Mouse (Mus musculus): ENCODE measurements around the gene Vps8. TPM values are rescaled to one million over a fixed set of nuclear protein-coding genes. Genes with fewer than 3 reads are reported as not detected.
"Not testable (repeated sequence)": the region's sequence is repeated elsewhere in the genome, so short reads cannot be mapped to it uniquely, and the experiment has no call there.

Vps8 gene
- polyA plus RNA-seq, 1 experiment from 2014 or later = 33.1 TPM

GRCm38 (mm10) chr16:21653151-21653550 lies 230.2 kb downstream of the Vps8 start:
- H3K9me3 ChIP-seq (ENCODE audit: control insufficient read depth, low read length) = no peaks in the 10 kb centered on the region
- no peak overlapping the region for H3K27ac ChIP-seq (ENCODE audit: low read depth, low read length)
- no peak overlapping the region for H3K4me3 ChIP-seq (ENCODE audit: low read length)
- H3K4me2 ChIP-seq (ENCODE audit: low read length) = no peak overlapping the region
- H3K27me3 ChIP-seq (replicated peaks; ENCODE audit: control insufficient read depth, insufficient read depth, low read length) = no peaks in the 10 kb centered on the region
- 77% methylated on average over 15 of the region's 15 CpGs for WGBS
- no peak for ATAC-seq
- H3K36me3 ChIP-seq (ENCODE audit: control insufficient read depth, insufficient read depth, low read length) = peaks cover 10% of the 10 kb centered on the region
- H3K9ac ChIP-seq (ENCODE audit: low read depth, low read length) = no peak overlapping the region
- peaks cover 8% of the 10 kb centered on the region; the same call in 1 of the 2 replicates for H3K4me1 ChIP-seq (ENCODE audit: control insufficient read depth, insufficient read depth, low read depth, low read length)

DNA sequence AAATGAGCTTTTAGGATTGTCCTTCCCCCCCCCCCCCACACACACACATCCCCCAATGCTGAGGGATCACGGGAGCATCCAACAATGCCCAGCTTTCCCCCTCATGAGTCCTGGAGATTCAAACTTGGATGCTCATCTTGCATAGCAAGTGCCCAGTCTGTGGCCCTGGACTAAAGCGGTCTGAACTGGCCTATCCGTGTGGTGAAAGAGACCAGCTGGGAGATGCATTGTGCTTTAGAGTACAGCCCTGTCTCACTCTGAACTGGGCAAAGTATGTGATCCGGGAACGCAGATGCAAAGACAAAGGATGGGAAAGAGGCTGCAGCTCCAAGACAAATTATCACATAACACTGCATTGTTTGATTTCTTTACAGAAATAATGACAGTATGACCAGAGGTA lies 231.5 kb downstream of the Vps8 start:
- Histone ChIP-seq H3K4me3 (ENCODE audit: low read length) (no peak overlapping the region), H3K9ac (ENCODE audit: low read depth, low read length) (no peak overlapping the region), H3K4me1 (ENCODE audit: control insufficient read depth, insufficient read depth, low read depth, low read length) (peaks cover 8% of the 10 kb centered on the region; the same call in 1 of the 2 replicates), H3K4me2 (ENCODE audit: low read length) (no peak overlapping the region), H3K27ac (ENCODE audit: low read depth, low read length) (0 out of 2 replicates have a peak overlapping the region, but pooled peaks have one; percentile 16), H3K27me3 (replicated peaks; ENCODE audit: control insufficient read depth, insufficient read depth, low read length) (no peaks in the 10 kb centered on the region), H3K9me3 (ENCODE audit: control insufficient read depth, low read length) (no peaks in the 10 kb centered on the region), H3K36me3 (ENCODE audit: control insufficient read depth, insufficient read depth, low read length) (peaks cover 11% of the 10 kb centered on the region)
- ATAC-seq = peak; percentile 58
- WGBS = 28% methylated on average over 5 of the region's 5 CpGs

DNA sequence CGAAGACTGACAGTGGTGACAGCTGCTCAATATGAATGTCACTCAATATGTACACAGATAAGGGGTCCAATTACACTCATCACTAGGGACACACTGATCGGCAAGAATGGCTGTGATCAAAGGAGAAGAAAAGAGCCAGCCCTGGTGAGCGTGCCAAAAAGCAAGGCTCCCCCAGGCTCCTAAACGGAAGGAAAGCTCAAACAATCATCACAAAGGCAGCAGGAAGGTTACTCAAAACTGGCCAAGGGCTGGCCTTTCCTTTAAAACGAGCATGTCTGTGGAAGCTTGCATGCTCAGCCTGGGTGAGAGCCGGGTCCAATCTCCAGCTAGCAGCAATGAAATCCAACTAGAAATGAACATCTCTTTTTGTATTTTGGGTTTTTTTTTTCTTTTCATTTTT lies 232.4 kb downstream of the Vps8 start:
- Histone ChIP-seq H3K4me2 (ENCODE audit: low read length) (no peak overlapping the region), H3K27me3 (replicated peaks; ENCODE audit: control insufficient read depth, insufficient read depth, low read length) (no peaks in the 10 kb centered on the region), H3K9ac (ENCODE audit: low read depth, low read length) (no peak overlapping the region), H3K9me3 (ENCODE audit: control insufficient read depth, low read length) (no peaks in the 10 kb centered on the region), H3K36me3 (ENCODE audit: control insufficient read depth, insufficient read depth, low read length) (peaks cover 12% of the 10 kb centered on the region), H3K4me1 (ENCODE audit: control insufficient read depth, insufficient read depth, low read depth, low read length) (peaks cover 8% of the 10 kb centered on the region; the same call in 1 of the 2 replicates), H3K4me3 (ENCODE audit: low read length) (no peak overlapping the region), H3K27ac (ENCODE audit: low read depth, low read length) (0 out of 2 replicates have a peak overlapping the region, but pooled peaks have one; percentile 21)
- WGBS = 20% methylated on average over 6 of the region's 6 CpGs
- peak; percentile 41; the same call in 1 of the 2 replicates for ATAC-seq

GRCm38 (mm10) chr16:21655961-21656360 lies 233.0 kb downstream of the Vps8 start:
- H3K27me3 ChIP-seq (replicated peaks; ENCODE audit: control insufficient read depth, insufficient read depth, low read length) = no peaks in the 10 kb centered on the region
- ATAC-seq = no peak
- H3K36me3 ChIP-seq (ENCODE audit: control insufficient read depth, insufficient read depth, low read length) = peaks cover 12% of the 10 kb centered on the region
- H3K27ac ChIP-seq (ENCODE audit: low read depth, low read length) = no peak overlapping the region; the same call in none of the 2 replicates
- H3K4me1 ChIP-seq (ENCODE audit: control insufficient read depth, insufficient read depth, low read depth, low read length) = peaks cover 8% of the 10 kb centered on the region; the same call in 1 of the 2 replicates
- H3K4me2 ChIP-seq (ENCODE audit: low read length) = no peak overlapping the region
- WGBS = 80% methylated on average over 9 of the region's 9 CpGs
- no peak overlapping the region for H3K4me3 ChIP-seq (ENCODE audit: low read length)
- H3K9ac ChIP-seq (ENCODE audit: low read depth, low read length) = no peak overlapping the region
- H3K9me3 ChIP-seq (ENCODE audit: control insufficient read depth, low read length) = no peaks in the 10 kb centered on the region

- 11% methylated on average over 18 of the region's 18 CpGs for WGBS
- H3K27ac ChIP-seq (ENCODE audit: low read depth, low read length) = peak overlapping the region; percentile 54
These were observed 241.9 kb downstream of the Vps8 start for GRCm38 (mm10) chr16:21664633-21665363.

GRCm38 (mm10) chr16:21665423-21665986 lies 242.6 kb downstream of the Vps8 start:
- Histone ChIP-seq H3K4me1 (ENCODE audit: control insufficient read depth, insufficient read depth, low read depth, low read length) (peaks cover 16% of the 10 kb centered on the region), H3K9ac (ENCODE audit: low read depth, low read length) (no peak overlapping the region), H3K4me3 (ENCODE audit: low read length) (no peak overlapping the region), H3K4me2 (ENCODE audit: low read length) (no peak overlapping the region), H3K27ac (ENCODE audit: low read depth, low read length) (peak overlapping the region; percentile 54), H3K36me3 (ENCODE audit: control insufficient read depth, insufficient read depth, low read length) (no peaks in the 10 kb centered on the region), H3K9me3 (ENCODE audit: control insufficient read depth, low read length) (0 out of 2 replicates have a peak, but pooled peaks cover 2% of the 10 kb centered on the region), H3K27me3 (replicated peaks; ENCODE audit: control insufficient read depth, insufficient read depth, low read length) (no peaks in the 10 kb centered on the region)
- 6% methylated on average over 4 of the region's 4 CpGs for WGBS
- ATAC-seq = peak; percentile 68; the same call in 1 of the 2 replicates

More at GRCm38 (mm10) chr16:21664633-21665363, 241.9 kb downstream of the Vps8 start:
- peaks cover 16% of the 10 kb centered on the region for H3K4me1 ChIP-seq (ENCODE audit: control insufficient read depth, insufficient read depth, low read depth, low read length)
- peak overlapping the region; percentile 44 for H3K4me2 ChIP-seq (ENCODE audit: low read length)
- 0 out of 2 replicates have a peak, but pooled peaks cover 2% of the 10 kb centered on the region for H3K9me3 ChIP-seq (ENCODE audit: control insufficient read depth, low read length)
- peak overlapping the region; percentile 19; the same call in 1 of the 2 replicates for H3K9ac ChIP-seq (ENCODE audit: low read depth, low read length)
- no peaks in the 10 kb centered on the region for H3K36me3 ChIP-seq (ENCODE audit: control insufficient read depth, insufficient read depth, low read length)
- H3K4me3 ChIP-seq (ENCODE audit: low read length) = peak overlapping the region; percentile 6; the same call in 1 of the 2 replicates
- peak; percentile 81 for ATAC-seq
- no peaks in the 10 kb centered on the region for H3K27me3 ChIP-seq (replicated peaks; ENCODE audit: control insufficient read depth, insufficient read depth, low read length)

- Histone ChIP-seq H3K9me3 (ENCODE audit: control insufficient read depth, low read length) (0 out of 2 replicates have a peak, but pooled peaks cover 2% of the 10 kb centered on the region), H3K27me3 (replicated peaks; ENCODE audit: control insufficient read depth, insufficient read depth, low read length) (no peaks in the 10 kb centered on the region), H3K4me1 (ENCODE audit: control insufficient read depth, insufficient read depth, low read depth, low read length) (no peaks in the 10 kb centered on the region), H3K9ac (ENCODE audit: low read depth, low read length) (no peak overlapping the region), H3K4me3 (ENCODE audit: low read length) (no peak overlapping the region), H3K4me2 (ENCODE audit: low read length) (no peak overlapping the region), H3K36me3 (ENCODE audit: control insufficient read depth, insufficient read depth, low read length) (peaks cover 8% of the 10 kb centered on the region; the same call in 1 of the 2 replicates), H3K27ac (ENCODE audit: low read depth, low read length) (no peak overlapping the region)
- 65% methylated on average over 4 of the region's 4 CpGs for WGBS
- no peak for ATAC-seq
These were observed 249.0 kb downstream of the Vps8 start for GRCm38 (mm10) chr16:21671878-21672277.

- not testable (repeated sequence) for H3K4me2 ChIP-seq (ENCODE audit: low read length); H3K4me3 ChIP-seq (ENCODE audit: low read length); H3K27ac ChIP-seq (ENCODE audit: low read depth, low read length); ATAC-seq; H3K27me3 ChIP-seq (replicated peaks; ENCODE audit: control insufficient read depth, insufficient read depth, low read length); H3K4me1 ChIP-seq (ENCODE audit: control insufficient read depth, insufficient read depth, low read depth, low read length); H3K9ac ChIP-seq (ENCODE audit: low read depth, low read length); H3K9me3 ChIP-seq (ENCODE audit: control insufficient read depth, low read length)
- H3K36me3 ChIP-seq (ENCODE audit: control insufficient read depth, insufficient read depth, low read length) = peaks cover 12% of the 10 kb centered on the region
These were observed 250.1 kb downstream of the Vps8 start for GRCm38 (mm10) chr16:21673046-21673445.

GRCm38 (mm10) chr16:21673651-21674050 lies 250.7 kb downstream of the Vps8 start:
- ATAC-seq = not testable (repeated sequence)
- peaks cover 12% of the 10 kb centered on the region for H3K36me3 ChIP-seq (ENCODE audit: control insufficient read depth, insufficient read depth, low read length)
- 100% methylated on average over 1 of the region's 1 CpGs for WGBS

More at GRCm38 (mm10) chr16:21673651-21674050, 250.7 kb downstream of the Vps8 start:
- not testable (repeated sequence) for H3K9ac ChIP-seq (ENCODE audit: low read depth, low read length); H3K9me3 ChIP-seq (ENCODE audit: control insufficient read depth, low read length); H3K4me1 ChIP-seq (ENCODE audit: control insufficient read depth, insufficient read depth, low read depth, low read length); H3K4me3 ChIP-seq (ENCODE audit: low read length); H3K27me3 ChIP-seq (replicated peaks; ENCODE audit: control insufficient read depth, insufficient read depth, low read length); H3K4me2 ChIP-seq (ENCODE audit: low read length); H3K27ac ChIP-seq (ENCODE audit: low read depth, low read length)

All from hindbrain, embryonic 16.5 days (tissue).